Mouse (Mus musculus) megakaryocyte, adult 5-6 weeks (primary cell): ENCODE measurements around the gene Rnd2. TPM values are rescaled to one million over a fixed set of nuclear protein-coding genes. Genes with fewer than 3 reads are reported as not detected.
"Not testable (repeated sequence)": the region's sequence is repeated elsewhere in the genome, so short reads cannot be mapped to it uniquely, and the experiment has no call there.

Experiments
- ATAC-seq: 2 replicates; pipeline ENCODE4 v1.8.0; 2016; ENCODE audit warnings: mild to moderate bottlenecking, inconsistent platforms; ENCODE audit not compliant: poor library complexity, severe bottlenecking
- total RNA-seq, 2 experiments: library from RNA; stranded (forward) in 1 of 2; stranded (reverse) in 1 of 2; fragments of 153-499, 151-499 nt in 1 of 2; fragments of 221-1000, 200-1000 nt in 1 of 2; gene quantifications; 2 replicates each; pipeline versions ENCODE4 v1.2.3 to v1.2.4; 2015 to 2017

Rnd2 gene
- total RNA-seq, 2 experiments from 2014 or later = 0.13 TPM; not detected in 1

- ATAC-seq = peak; percentile 27
Measured at GRCm38 (mm10) chr11:101467477-101468262, 2.9 kb downstream of the Rnd2 start.

- ATAC-seq = no peak
Measured at GRCm38 (mm10) chr11:101468263-101468688, 3.5 kb downstream of the Rnd2 start.

GRCm38 (mm10) chr11:101468731-101469130, 3.9 kb downstream of the Rnd2 start:
- ATAC-seq = no peak

- ATAC-seq = no peak
Measured at GRCm38 (mm10) chr11:101469155-101469554, 4.4 kb downstream of the Rnd2 start.

DNA sequence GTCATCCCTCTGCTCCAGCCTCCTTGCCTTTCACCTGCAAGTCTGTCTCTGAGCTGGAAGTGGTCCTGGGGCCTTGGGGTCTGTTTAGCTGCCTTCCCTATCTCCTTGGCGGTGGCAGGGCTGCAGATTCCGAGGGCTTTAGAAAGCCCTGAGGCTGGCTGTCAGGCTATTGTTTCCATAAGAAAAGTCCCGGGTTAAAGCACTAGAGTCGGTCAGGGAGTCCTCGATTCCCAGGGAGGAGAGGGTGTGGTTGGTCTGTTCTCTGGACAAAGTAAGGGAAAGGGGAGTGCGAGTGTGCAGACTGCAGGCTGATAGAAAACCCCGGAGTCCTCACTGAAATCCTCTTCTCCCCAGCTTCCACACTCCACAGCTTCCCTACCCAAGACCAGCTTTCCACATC, 5.4 kb downstream of the Rnd2 start:
- no peak for ATAC-seq

DNA sequence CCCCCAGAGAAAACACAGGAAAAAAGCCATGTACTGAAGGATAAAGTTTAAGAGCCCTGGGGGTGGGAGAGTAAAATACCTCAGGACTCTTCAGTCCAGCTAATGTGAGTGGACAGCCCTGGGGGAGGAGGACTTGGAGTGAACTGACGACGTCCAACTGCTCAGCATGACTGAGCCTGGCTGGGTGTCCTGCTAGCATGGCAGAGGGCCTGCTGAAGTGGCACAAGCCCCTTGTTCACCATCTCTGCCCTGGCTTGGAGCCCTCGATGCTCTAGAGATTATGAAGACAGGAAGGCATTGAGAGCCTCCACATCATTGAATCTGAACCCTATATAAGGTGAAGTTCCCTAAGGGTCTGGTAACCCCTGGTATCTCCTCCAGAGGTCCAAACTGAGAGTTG, 7.1 kb downstream of the Rnd2 start:
- ATAC-seq = no peak

GRCm38 (mm10) chr11:101472336-101472735, 7.5 kb downstream of the Rnd2 start:
- no peak for ATAC-seq

- ATAC-seq = not testable (repeated sequence)
Measured at GRCm38 (mm10) chr11:101473686-101474085, 8.9 kb downstream of the Rnd2 start.

GRCm38 (mm10) chr11:101474298-101474697, 9.5 kb downstream of the Rnd2 start:
- ATAC-seq = no peak

DNA sequence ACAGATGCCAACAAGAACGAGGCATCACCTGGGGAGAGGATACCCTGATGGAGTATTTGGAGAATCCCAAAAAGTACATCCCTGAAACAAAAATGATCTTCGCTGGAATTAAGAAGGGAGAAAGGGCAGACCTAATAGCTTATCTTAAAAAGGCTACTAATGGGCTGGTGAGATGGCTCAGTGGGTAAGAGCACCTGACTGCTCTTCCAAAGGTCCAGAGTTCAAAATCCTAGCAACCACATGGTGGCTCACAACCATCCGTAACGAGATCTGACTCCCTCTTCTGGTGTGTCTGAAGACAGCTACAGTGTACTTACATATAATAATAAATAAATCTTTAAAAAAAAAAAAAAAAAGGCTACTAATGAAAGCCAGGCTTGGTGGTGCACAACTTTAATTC, 11.6 kb downstream of the Rnd2 start:
- ATAC-seq = not testable (repeated sequence)

DNA sequence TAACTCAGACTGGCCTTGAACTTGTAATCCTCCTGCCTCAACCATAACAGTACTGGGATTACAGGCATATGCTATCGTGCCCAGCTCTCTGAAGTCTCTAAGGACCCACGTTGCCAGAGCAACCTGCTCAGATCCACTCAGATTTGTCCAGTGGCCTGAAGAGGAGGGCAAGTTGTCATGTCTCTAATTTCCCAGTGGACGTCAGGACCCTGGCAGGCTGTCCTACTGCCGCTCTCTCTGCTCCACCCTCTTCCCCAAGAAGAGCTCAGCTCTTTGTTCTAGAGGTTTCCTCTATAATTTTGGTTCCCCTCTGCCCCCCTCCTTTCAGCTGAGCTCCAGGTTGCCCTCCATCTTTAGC, 12.4 kb downstream of the Rnd2 start:
- no peak for ATAC-seq

GRCm38 (mm10) chr11:101477552-101478211, 12.9 kb downstream of the Rnd2 start:
- no peak for ATAC-seq

DNA sequence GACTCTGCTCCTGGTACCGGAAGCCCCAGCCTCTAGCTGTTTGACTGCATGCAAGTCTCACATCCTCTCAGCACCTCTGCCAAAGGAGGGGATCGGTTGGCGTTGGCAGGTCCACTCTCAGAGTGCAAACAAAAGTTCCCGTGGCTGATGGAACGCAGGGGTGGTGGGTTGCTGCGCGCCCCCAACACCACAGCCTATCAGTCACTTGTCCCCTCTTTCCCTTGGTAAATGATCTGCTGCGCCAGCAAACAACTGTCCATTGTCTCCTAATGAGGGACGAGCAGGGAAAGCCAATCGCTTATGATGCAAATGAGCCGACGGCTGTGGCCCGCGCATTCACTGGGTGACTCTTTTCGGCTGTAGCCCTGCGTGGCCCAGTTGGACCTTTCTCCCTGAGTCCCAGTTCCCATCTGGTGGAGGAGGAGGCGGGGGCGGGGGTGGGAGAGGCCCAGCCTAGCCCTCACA, 14.4 kb downstream of the Rnd2 start:
- ATAC-seq = no peak

DNA sequence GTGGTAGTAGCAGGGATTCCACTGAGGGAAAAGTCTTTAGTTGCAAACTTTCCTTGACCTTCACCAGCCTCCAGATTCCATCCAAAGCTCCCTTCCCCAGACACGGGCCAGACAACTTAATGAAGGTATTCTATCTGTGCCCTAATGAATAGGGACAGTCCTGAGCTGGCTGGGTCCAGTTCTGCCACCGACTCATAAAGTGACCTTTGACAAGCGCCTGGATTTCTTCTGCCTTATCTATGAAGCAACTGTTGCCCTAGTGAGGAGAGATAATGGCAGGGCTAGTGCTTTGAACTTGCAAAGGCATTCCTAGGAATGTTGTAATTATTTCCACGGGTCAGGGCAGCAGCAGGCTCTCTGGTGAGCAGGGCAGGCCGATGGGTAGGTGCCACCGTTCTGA, 16.1 kb downstream of the Rnd2 start:
- no peak for ATAC-seq

DNA sequence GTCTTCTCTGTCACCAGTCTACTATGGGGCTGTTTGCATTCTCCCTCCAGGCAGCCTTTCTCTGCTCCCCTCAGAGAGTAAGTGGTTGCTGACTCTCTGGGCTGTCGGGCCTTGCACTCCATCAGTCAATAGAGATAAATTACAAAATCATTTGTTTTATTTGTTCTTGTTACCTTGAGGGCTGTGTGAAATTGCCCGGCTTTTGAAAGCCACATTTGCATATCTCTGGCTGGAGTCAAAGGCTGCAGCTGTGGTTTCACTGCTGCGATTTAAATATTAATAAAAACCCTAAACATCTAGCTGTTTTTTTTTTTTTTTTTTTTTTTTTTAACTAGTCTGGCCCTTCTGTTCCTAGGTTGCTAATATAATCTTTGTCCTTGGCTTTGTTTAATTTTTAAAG, 19.0 kb downstream of the Rnd2 start:
- ATAC-seq = no peak

GRCm38 (mm10) chr11:101484245-101484644, 19.4 kb downstream of the Rnd2 start:
- no peak for ATAC-seq

GRCm38 (mm10) chr11:101484814-101485213, 20.0 kb downstream of the Rnd2 start:
- no peak for ATAC-seq

DNA sequence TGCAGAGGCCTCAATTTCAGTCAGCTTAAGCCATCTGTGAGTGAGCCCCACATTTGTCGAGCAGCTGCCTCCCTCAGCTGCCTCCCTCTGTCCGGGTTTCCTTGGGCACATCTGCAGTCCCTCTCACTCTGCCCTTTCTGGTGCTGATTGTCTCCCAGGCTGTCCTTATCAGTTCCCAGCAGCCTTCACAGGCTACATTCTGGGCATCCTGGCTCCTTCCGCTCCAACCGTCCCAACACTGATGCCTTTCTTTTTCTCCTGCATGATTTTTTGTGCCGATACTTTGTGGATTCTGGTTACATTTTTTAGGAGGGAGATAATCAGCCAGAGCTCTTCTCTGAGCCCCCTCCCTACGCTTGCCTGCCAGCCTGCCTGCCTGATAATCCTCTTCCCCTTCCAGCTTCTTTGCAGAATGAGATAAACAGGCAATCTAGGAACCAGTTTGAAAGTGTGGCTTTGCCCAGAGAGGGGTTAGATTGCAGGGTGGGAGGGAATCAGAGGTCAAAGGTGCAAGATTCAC, 20.8 kb downstream of the Rnd2 start:
- no peak for ATAC-seq

- ATAC-seq = no peak
Measured at GRCm38 (mm10) chr11:101486126-101486525, 21.3 kb downstream of the Rnd2 start.

GRCm38 (mm10) chr11:101506269-101506780, 41.5 kb downstream of the Rnd2 start:
- no peak for ATAC-seq

DNA sequence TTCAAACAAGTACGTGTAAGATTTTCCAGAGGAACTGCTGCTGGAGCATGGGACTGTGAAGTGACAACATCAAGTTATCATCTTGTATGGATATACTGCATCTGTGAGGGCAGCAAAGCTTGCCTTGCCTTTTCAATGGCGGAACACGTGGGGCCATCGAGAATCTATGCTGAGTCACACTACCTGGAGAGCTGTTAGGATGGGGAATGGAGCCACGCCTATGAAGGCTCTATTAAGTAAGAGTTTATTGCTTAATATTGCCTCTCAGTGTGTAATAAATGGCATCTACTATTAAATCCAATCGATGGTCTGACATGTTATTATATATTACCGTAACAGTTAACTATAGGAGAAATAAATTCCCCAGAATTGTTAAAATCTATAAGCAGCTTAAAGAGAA, 42.3 kb downstream of the Rnd2 start:
- ATAC-seq = no peak

- no peak for ATAC-seq
Measured at GRCm38 (mm10) chr11:101518937-101519336, 54.1 kb downstream of the Rnd2 start.
